Mouse (Mus musculus): ENCODE measurements around the gene 4930579F01Rik. TPM values are rescaled to one million over a fixed set of nuclear protein-coding genes. Genes with fewer than 3 reads are reported as not detected.
"Not testable (repeated sequence)": the region's sequence is repeated elsewhere in the genome, so short reads cannot be mapped to it uniquely, and the experiment has no call there.

The 4930579F01Rik gene
- polyA plus RNA-seq, 1 experiment from 2014 or later, result not detected

- peak within 1 kb of the TSS; percentile 62 for H3K4me2 ChIP-seq
- H3K4me1 ChIP-seq (ENCODE audit: control insufficient read depth, insufficient read depth, low read length), result no peaks in the 10 kb centered on the region
- peak; percentile 100 for DNase-seq (ENCODE audit: low spot score, missing footprints)
- H3K27ac ChIP-seq (ENCODE audit: low read depth, low read length), result peak within 1 kb of the TSS; percentile 98
- peak within 1 kb of the TSS; percentile 38 for H3K4me3 ChIP-seq (ENCODE audit: low read depth, low read length)
- no peaks in the 10 kb centered on the region for H3K27me3 ChIP-seq (ENCODE audit: control insufficient read depth, insufficient read depth, low read length)
- H3K36me3 ChIP-seq (ENCODE audit: control insufficient read depth, insufficient read depth, low read length), result no peaks in the 10 kb centered on the region
- peak within 1 kb of the TSS; percentile 82 for H3K9ac ChIP-seq (ENCODE audit: low read length)
- H3K9me3 ChIP-seq (ENCODE audit: control insufficient read depth, low read length), result no peaks in the 10 kb centered on the region
- peak; percentile 97 for ATAC-seq (ENCODE audit: low FRiP score)
- under 1% methylated on average over 70 of the region's 70 CpGs for WGBS
Measured at GRCm38 (mm10) chr3:138143315-138144059, 50.1 kb downstream of the 4930579F01Rik start, which contains the start of gene Trmt10a. Gene Trmt10a, plus strand, starts transcription at chr3:138143448.

GRCm38 (mm10) chr3:138142733-138143314 lies 50.8 kb downstream of the 4930579F01Rik start:
- Histone ChIP-seq H3K27ac (ENCODE audit: low read depth, low read length) (peak overlapping the region; percentile 98; the same call in 1 of the 2 replicates), H3K4me2 (peak overlapping the region; percentile 44), H3K9ac (ENCODE audit: low read length) (peak overlapping the region; percentile 82; the same call in 1 of the 2 replicates), H3K9me3 (ENCODE audit: control insufficient read depth, low read length) (no peaks in the 10 kb centered on the region), H3K27me3 (ENCODE audit: control insufficient read depth, insufficient read depth, low read length) (no peaks in the 10 kb centered on the region), H3K4me3 (ENCODE audit: low read depth, low read length) (peak overlapping the region; percentile 38), H3K36me3 (ENCODE audit: control insufficient read depth, insufficient read depth, low read length) (no peaks in the 10 kb centered on the region), H3K4me1 (ENCODE audit: control insufficient read depth, insufficient read depth, low read length) (no peaks in the 10 kb centered on the region)
- WGBS, result 11% methylated on average over 12 of the region's 12 CpGs
- DNase-seq (ENCODE audit: low spot score, missing footprints) (no peak), ATAC-seq (ENCODE audit: low FRiP score) (no peak)

GRCm38 (mm10) chr3:138142052-138142732 lies 51.4 kb downstream of the 4930579F01Rik start:
- Histone ChIP-seq H3K27ac (ENCODE audit: low read depth, low read length) (no peak overlapping the region), H3K4me3 (ENCODE audit: low read depth, low read length) (no peak overlapping the region), H3K9ac (ENCODE audit: low read length) (no peak overlapping the region), H3K9me3 (ENCODE audit: control insufficient read depth, low read length) (no peaks in the 10 kb centered on the region), H3K27me3 (ENCODE audit: control insufficient read depth, insufficient read depth, low read length) (no peaks in the 10 kb centered on the region), H3K4me1 (ENCODE audit: control insufficient read depth, insufficient read depth, low read length) (no peaks in the 10 kb centered on the region), H3K36me3 (ENCODE audit: control insufficient read depth, insufficient read depth, low read length) (no peaks in the 10 kb centered on the region), H3K4me2 (peak overlapping the region; percentile 44)
- 70% methylated on average over 4 of the region's 4 CpGs for WGBS
- no peak for ATAC-seq (ENCODE audit: low FRiP score)
- DNase-seq (ENCODE audit: low spot score, missing footprints), result peak; percentile 86

GRCm38 (mm10) chr3:138139663-138140062 lies 54.0 kb downstream of the 4930579F01Rik start:
- Histone ChIP-seq H3K4me1 (ENCODE audit: control insufficient read depth, insufficient read depth, low read length) (no peaks in the 10 kb centered on the region), H3K9ac (ENCODE audit: low read length) (no peak overlapping the region), H3K4me2 (no peak overlapping the region), H3K27ac (ENCODE audit: low read depth, low read length) (no peak overlapping the region), H3K36me3 (ENCODE audit: control insufficient read depth, insufficient read depth, low read length) (no peaks in the 10 kb centered on the region), H3K4me3 (ENCODE audit: low read depth, low read length) (no peak overlapping the region), H3K27me3 (ENCODE audit: control insufficient read depth, insufficient read depth, low read length) (no peaks in the 10 kb centered on the region), H3K9me3 (ENCODE audit: control insufficient read depth, low read length) (no peaks in the 10 kb centered on the region)
- 94% methylated on average over 6 of the region's 6 CpGs for WGBS
- DNase-seq (ENCODE audit: low spot score, missing footprints), result no peak
- no peak for ATAC-seq (ENCODE audit: low FRiP score)

GRCm38 (mm10) chr3:138138146-138138545 lies 55.5 kb downstream of the 4930579F01Rik start:
- not testable (repeated sequence) for H3K27ac ChIP-seq (ENCODE audit: low read depth, low read length); ATAC-seq (ENCODE audit: low FRiP score)

GRCm38 (mm10) chr3:138134528-138134927 lies 59.1 kb downstream of the 4930579F01Rik start:
- DNase-seq (ENCODE audit: low spot score, missing footprints), result no peak
- H3K27me3 ChIP-seq (ENCODE audit: control insufficient read depth, insufficient read depth, low read length), result no peaks in the 10 kb centered on the region
- no peaks in the 10 kb centered on the region for H3K36me3 ChIP-seq (ENCODE audit: control insufficient read depth, insufficient read depth, low read length)
- H3K4me1 ChIP-seq (ENCODE audit: control insufficient read depth, insufficient read depth, low read length), result peaks cover 5% of the 10 kb centered on the region; the same call in 1 of the 2 replicates
- H3K4me2 ChIP-seq, result no peak overlapping the region
- H3K4me3 ChIP-seq (ENCODE audit: low read depth, low read length), result no peak overlapping the region
- ATAC-seq (ENCODE audit: low FRiP score), result no peak
- H3K9me3 ChIP-seq (ENCODE audit: control insufficient read depth, low read length), result no peaks in the 10 kb centered on the region
- no peak overlapping the region for H3K27ac ChIP-seq (ENCODE audit: low read depth, low read length)
- 90% methylated on average over 1 of the region's 1 CpGs for WGBS
- no peak overlapping the region for H3K9ac ChIP-seq (ENCODE audit: low read length)

More at GRCm38 (mm10) chr3:138138146-138138545, 55.5 kb downstream of the 4930579F01Rik start:
- not testable (repeated sequence) for H3K4me1 ChIP-seq (ENCODE audit: control insufficient read depth, insufficient read depth, low read length); H3K4me3 ChIP-seq (ENCODE audit: low read depth, low read length); H3K36me3 ChIP-seq (ENCODE audit: control insufficient read depth, insufficient read depth, low read length); H3K27me3 ChIP-seq (ENCODE audit: control insufficient read depth, insufficient read depth, low read length); H3K9ac ChIP-seq (ENCODE audit: low read length); H3K9me3 ChIP-seq (ENCODE audit: control insufficient read depth, low read length); DNase-seq (ENCODE audit: low spot score, missing footprints); H3K4me2 ChIP-seq
- WGBS, result 97% methylated on average over 13 of the region's 13 CpGs

GRCm38 (mm10) chr3:138133916-138134315 lies 59.7 kb downstream of the 4930579F01Rik start:
- Histone ChIP-seq H3K27me3 (ENCODE audit: control insufficient read depth, insufficient read depth, low read length) (no peaks in the 10 kb centered on the region), H3K27ac (ENCODE audit: low read depth, low read length) (no peak overlapping the region), H3K4me3 (ENCODE audit: low read depth, low read length) (no peak overlapping the region), H3K4me1 (ENCODE audit: control insufficient read depth, insufficient read depth, low read length) (peaks cover 5% of the 10 kb centered on the region; the same call in 1 of the 2 replicates), H3K9me3 (ENCODE audit: control insufficient read depth, low read length) (no peaks in the 10 kb centered on the region), H3K4me2 (no peak overlapping the region), H3K36me3 (ENCODE audit: control insufficient read depth, insufficient read depth, low read length) (no peaks in the 10 kb centered on the region), H3K9ac (ENCODE audit: low read length) (no peak overlapping the region)
- DNase-seq (ENCODE audit: low spot score, missing footprints), result no peak
- 88% methylated on average over 11 of the region's 11 CpGs for WGBS
- ATAC-seq (ENCODE audit: low FRiP score), result no peak

GRCm38 (mm10) chr3:138133463-138133862 lies 60.2 kb downstream of the 4930579F01Rik start:
- Histone ChIP-seq H3K27ac (ENCODE audit: low read depth, low read length) (no peak overlapping the region), H3K9ac (ENCODE audit: low read length) (no peak overlapping the region), H3K4me3 (ENCODE audit: low read depth, low read length) (no peak overlapping the region), H3K27me3 (ENCODE audit: control insufficient read depth, insufficient read depth, low read length) (no peaks in the 10 kb centered on the region), H3K4me1 (ENCODE audit: control insufficient read depth, insufficient read depth, low read length) (peaks cover 5% of the 10 kb centered on the region; the same call in 1 of the 2 replicates), H3K4me2 (no peak overlapping the region), H3K9me3 (ENCODE audit: control insufficient read depth, low read length) (no peaks in the 10 kb centered on the region), H3K36me3 (ENCODE audit: control insufficient read depth, insufficient read depth, low read length) (no peaks in the 10 kb centered on the region)
- DNase-seq (ENCODE audit: low spot score, missing footprints), result no peak
- no peak for ATAC-seq (ENCODE audit: low FRiP score)
- WGBS, result 92% methylated on average over 8 of the region's 8 CpGs

GRCm38 (mm10) chr3:138131168-138131567 lies 62.5 kb downstream of the 4930579F01Rik start:
- no peak overlapping the region for H3K4me2 ChIP-seq

More at GRCm38 (mm10) chr3:138131168-138131567, 62.5 kb downstream of the 4930579F01Rik start:
- no peak overlapping the region for H3K4me3 ChIP-seq (ENCODE audit: low read depth, low read length)
- no peak for ATAC-seq (ENCODE audit: low FRiP score)
- no peaks in the 10 kb centered on the region for H3K27me3 ChIP-seq (ENCODE audit: control insufficient read depth, insufficient read depth, low read length)
- DNase-seq (ENCODE audit: low spot score, missing footprints), result no peak
- no peak overlapping the region for H3K27ac ChIP-seq (ENCODE audit: low read depth, low read length)
- 59% methylated on average over 9 of the region's 9 CpGs for WGBS
- no peaks in the 10 kb centered on the region for H3K9me3 ChIP-seq (ENCODE audit: control insufficient read depth, low read length)
- H3K36me3 ChIP-seq (ENCODE audit: control insufficient read depth, insufficient read depth, low read length), result no peaks in the 10 kb centered on the region
- H3K4me1 ChIP-seq (ENCODE audit: control insufficient read depth, insufficient read depth, low read length), result peaks cover 5% of the 10 kb centered on the region; the same call in 1 of the 2 replicates
- H3K9ac ChIP-seq (ENCODE audit: low read length), result no peak overlapping the region
